Mouse (Mus musculus) E14TG2a.4 (cell line): ENCODE measurements around the gene Gpc1.
A peak's percentile ranks its signal among the peaks of the same experiment; 100 is the strongest.

Experiments
- H3K27me3 ChIP-seq: 2 replicates; pipeline ENCODE4 v1.6.1; 2014; ENCODE audit warnings: low read length, control low read depth; ENCODE audit not compliant: insufficient read depth
- H3K36me3 ChIP-seq: 2 replicates; pipeline ENCODE4 v1.6.1; 2014; ENCODE audit warnings: low read length, control low read depth; ENCODE audit not compliant: insufficient read depth
- H3K4me1 ChIP-seq: replicated peaks from 2 replicates; pipeline ENCODE4 v1.6.1; 2014; ENCODE audit warnings: low read depth, low read length, control low read depth
- H3K4me3 ChIP-seq: replicated peaks from 2 replicates; pipeline ENCODE4 v1.5.1; 2014; ENCODE audit warnings: mild to moderate bottlenecking, low read length
- H3K9me3 ChIP-seq: 2 replicates; pipeline ENCODE4 v1.6.1; 2014; ENCODE audit warnings: low read length, control low read depth
- CTCF ChIP-seq: conservative IDR thresholded peaks from 2 replicates; pipeline ENCODE4 v1.5.1; 2014; ENCODE audit warnings: low read length
- NANOG ChIP-seq: IDR thresholded peaks from 2 replicates; pipeline ENCODE4 v1.6.1; 2014; ENCODE audit warnings: borderline replicate concordance, low read length, mixed read lengths
- POU5F1 ChIP-seq: IDR thresholded peaks from 2 replicates; pipeline ENCODE4 v1.6.1; 2014; ENCODE audit warnings: low read length, borderline replicate concordance

Gpc1 gene

GRCm38 (mm10) chr1:92905703-92906310 lies 74.4 kb downstream of the Gpc1 start:
- TF ChIP-seq NANOG (no peak), CTCF (no peak), POU5F1 (no peak)
- Histone ChIP-seq H3K27me3 (peaks cover 33% of the 10 kb centered on the region), H3K36me3 (peaks cover 8% of the 10 kb centered on the region), H3K4me1 (peaks cover 45% of the 10 kb centered on the region), H3K9me3 (no peaks in the 10 kb centered on the region), H3K4me3 (no peak overlapping the region)

- H3K27me3 ChIP-seq = peaks cover 31% of the 10 kb centered on the region
- TF ChIP-seq CTCF = no peak
- peak within 1 kb of the TSS; percentile 94 for H3K4me3 ChIP-seq
- H3K36me3 ChIP-seq = peaks cover 8% of the 10 kb centered on the region
- H3K9me3 ChIP-seq = no peaks in the 10 kb centered on the region
- H3K4me1 ChIP-seq = peaks cover 53% of the 10 kb centered on the region
These were observed 75.6 kb downstream of the Gpc1 start, which contains the start of gene Dusp28 for GRCm38 (mm10) chr1:92906779-92907631. Dusp28 (plus strand) TSS chr1:92906981.

- Histone ChIP-seq H3K9me3 (no peaks in the 10 kb centered on the region), H3K4me1 (peaks cover 53% of the 10 kb centered on the region), H3K4me3 (peak overlapping the region; percentile 94), H3K36me3 (peaks cover 8% of the 10 kb centered on the region), H3K27me3 (peaks cover 34% of the 10 kb centered on the region)
- TF ChIP-seq POU5F1 (no peak), NANOG (no peak), CTCF (no peak)
These were observed 76.4 kb downstream of the Gpc1 start for GRCm38 (mm10) chr1:92907632-92908360.

GRCm38 (mm10) chr1:92908664-92909063 lies 77.2 kb downstream of the Gpc1 start:
- peaks cover 45% of the 10 kb centered on the region for H3K4me1 ChIP-seq
- TF ChIP-seq POU5F1 (no peak), NANOG (no peak)
- H3K9me3 ChIP-seq = no peaks in the 10 kb centered on the region
- peaks cover 8% of the 10 kb centered on the region for H3K36me3 ChIP-seq
- H3K4me3 ChIP-seq = no peak overlapping the region
- H3K27me3 ChIP-seq = peaks cover 37% of the 10 kb centered on the region

- no peak for TF ChIP-seq NANOG
- no peak for TF ChIP-seq POU5F1
- peak; percentile 60 for TF ChIP-seq CTCF
- H3K27me3 ChIP-seq = peaks cover 37% of the 10 kb centered on the region
- peaks cover 46% of the 10 kb centered on the region for H3K4me1 ChIP-seq
- no peaks in the 10 kb centered on the region for H3K9me3 ChIP-seq
- no peak overlapping the region for H3K4me3 ChIP-seq
- H3K36me3 ChIP-seq = peaks cover 8% of the 10 kb centered on the region
These were observed 77.6 kb downstream of the Gpc1 start for GRCm38 (mm10) chr1:92909068-92909467.
